Mouse (Mus musculus) left cerebral cortex, adult 9 months (tissue): ENCODE results near the gene Dmbx1.

Experiments
- DNase-seq, 2 experiments: peaks; one replicate each; pipeline ENCODE4 v3.0.0; 2022; ENCODE audit warnings: low spot score in 2 of 2

The Dmbx1 gene

GRCm38 (mm10) chr4:115890066-115890465, 49.7 kb downstream of the Dmbx1 start:
- DNase-seq = no peak

GRCm38 (mm10) chr4:115886875-115887274, 52.9 kb downstream of the Dmbx1 start:
- DNase-seq = no peak

GRCm38 (mm10) chr4:115885846-115886245, 53.9 kb downstream of the Dmbx1 start:
- peak in 1 of 2 experiments; percentile 46 for DNase-seq

- no peak for DNase-seq
Measured at GRCm38 (mm10) chr4:115884022-115884421, 55.7 kb downstream of the Dmbx1 start, which contains the start of gene Kncn. Gene Kncn, plus strand, starts transcription at chr4:115884400.

- no peak for DNase-seq
Measured at GRCm38 (mm10) chr4:115882195-115882594, 57.5 kb downstream of the Dmbx1 start.

GRCm38 (mm10) chr4:115881183-115881582, 58.5 kb downstream of the Dmbx1 start:
- peak in 1 of 2 experiments; percentile 42 for DNase-seq

- no peak for DNase-seq
Measured at GRCm38 (mm10) chr4:115878828-115879227, 60.9 kb downstream of the Dmbx1 start.

- no peak for DNase-seq
Measured at GRCm38 (mm10) chr4:115878216-115878678, 61.5 kb downstream of the Dmbx1 start.

- DNase-seq = no peak
Measured at GRCm38 (mm10) chr4:115873231-115873630, 66.5 kb downstream of the Dmbx1 start.

GRCm38 (mm10) chr4:115869512-115870210, 70.1 kb downstream of the Dmbx1 start:
- DNase-seq = no peak
